Mouse (Mus musculus) hindbrain, embryonic 13.5 days (tissue): ENCODE measurements at regions not wholly inside any gene's neighbourhood (a gene's known extent, or its start where the extent isn't known, plus 50 kb on each side); places are given as distances from the start of the nearest gene placed in this dataset.

ENCODE experiments used
- ATAC-seq: fragments of 200-750 bp; cut with Nextera tagmentation; 2 replicates; pipeline ENCODE4 v1.8.0; 2017; ENCODE audit warnings: moderate TSS enrichment; ENCODE audit not compliant: low FRiP score
- H3K27ac ChIP-seq: fragments of 300-500 bp; sonication (generic); 2 replicates; pipeline ENCODE4 v1.5.1; 2015; ENCODE audit warnings: inconsistent platforms, mild to moderate bottlenecking, moderate library complexity
- H3K27me3 ChIP-seq: fragments of 300-500 bp; sonication (generic); 2 replicates; pipeline ENCODE4 v1.6.1; 2015; ENCODE audit warnings: mild to moderate bottlenecking, inconsistent platforms
- H3K36me3 ChIP-seq: fragments of 300-500 bp; sonication (generic); 2 replicates; pipeline ENCODE4 v1.6.1; 2015; ENCODE audit warnings: mild to moderate bottlenecking, inconsistent platforms
- H3K4me1 ChIP-seq: fragments of 300-500 bp; sonication (generic); replicated peaks from 2 replicates; pipeline ENCODE4 v1.6.1; 2015; ENCODE audit warnings: inconsistent platforms
- H3K4me2 ChIP-seq: fragments of 300-500 bp; sonication (generic); 2 replicates; pipeline ENCODE4 v1.6.1; 2015; ENCODE audit warnings: inconsistent platforms, mild to moderate bottlenecking, moderate library complexity
- H3K4me3 ChIP-seq: fragments of 300-500 bp; sonication (generic); 2 replicates; pipeline ENCODE4 v1.5.1; 2015; ENCODE audit warnings: mild to moderate bottlenecking, inconsistent platforms
- H3K9ac ChIP-seq: fragments of 300-500 bp; sonication (generic); 2 replicates; pipeline ENCODE4 v1.6.1; 2015; ENCODE audit warnings: mild to moderate bottlenecking, inconsistent platforms
- H3K9me3 ChIP-seq: fragments of 300-500 bp; sonication (generic); 2 replicates; pipeline ENCODE4 v1.6.1; 2016; ENCODE audit warnings: inconsistent platforms
- WGBS: fragments of 180-500 bp; shearing (Covaris S2); methylation state at CpG from one replicate; pipeline ENCODE4 v1.1.7; 2015; 5-methylcytosine and 5-hydroxymethylcytosine counted together

DNA sequence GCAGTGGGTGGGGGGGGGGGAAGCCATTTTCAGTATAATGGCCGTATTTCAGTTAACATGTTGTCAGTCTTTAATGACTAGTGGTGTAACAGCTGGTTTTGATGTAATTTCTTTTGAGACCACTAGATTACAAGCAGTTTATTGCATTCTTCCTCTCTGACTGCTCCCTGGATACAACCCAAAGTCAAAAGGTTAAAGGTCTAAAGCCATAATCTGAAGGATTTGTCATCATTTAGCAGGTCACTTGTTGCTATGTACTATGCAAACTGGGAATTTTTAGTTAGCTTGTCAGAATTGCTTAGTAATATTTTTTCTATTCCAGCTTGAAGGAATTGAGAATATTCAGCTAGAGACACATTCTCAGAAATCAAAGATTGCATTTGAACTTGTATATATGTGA, 403.4 kb downstream of the Tmem161b start:
- Histone ChIP-seq H3K4me1 (0 out of 2 replicates have a peak, but pooled peaks cover 4% of the 10 kb centered on the region), H3K9me3 (no peaks in the 10 kb centered on the region), H3K36me3 (no peaks in the 10 kb centered on the region), H3K4me3 (no peak overlapping the region), H3K9ac (no peak overlapping the region), H3K27me3 (no peaks in the 10 kb centered on the region), H3K4me2 (no peak overlapping the region), H3K27ac (no peak overlapping the region)
- ATAC-seq = no peak
- 12% methylated on average over 1 of the region's 1 CpGs for WGBS

DNA sequence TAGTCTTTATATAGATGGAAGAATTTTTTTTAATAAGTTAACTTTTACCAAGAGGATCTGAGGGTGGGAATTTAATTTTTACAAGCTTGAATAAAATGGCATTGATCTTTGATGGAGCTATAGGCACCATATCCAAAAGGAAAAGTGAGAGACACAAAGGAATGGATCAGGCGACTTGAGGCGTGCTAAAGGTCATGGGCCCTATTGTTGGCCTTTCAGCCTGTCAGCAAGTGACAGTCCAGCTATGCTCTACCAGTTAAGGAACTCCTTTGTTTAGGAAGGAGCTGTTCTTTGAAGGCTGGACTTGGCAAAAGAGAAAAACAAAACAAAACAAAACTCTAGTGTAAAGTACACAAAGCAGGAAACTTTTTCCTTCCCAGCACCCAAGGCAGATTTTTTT, 403.8 kb downstream of the Tmem161b start:
- Histone ChIP-seq H3K27me3 (no peaks in the 10 kb centered on the region), H3K9me3 (no peaks in the 10 kb centered on the region), H3K4me3 (no peak overlapping the region), H3K4me2 (no peak overlapping the region), H3K9ac (no peak overlapping the region), H3K36me3 (no peaks in the 10 kb centered on the region), H3K27ac (no peak overlapping the region), H3K4me1 (0 out of 2 replicates have a peak, but pooled peaks cover 4% of the 10 kb centered on the region)
- WGBS = 14% methylated on average over 2 of the region's 2 CpGs
- ATAC-seq = no peak

DNA sequence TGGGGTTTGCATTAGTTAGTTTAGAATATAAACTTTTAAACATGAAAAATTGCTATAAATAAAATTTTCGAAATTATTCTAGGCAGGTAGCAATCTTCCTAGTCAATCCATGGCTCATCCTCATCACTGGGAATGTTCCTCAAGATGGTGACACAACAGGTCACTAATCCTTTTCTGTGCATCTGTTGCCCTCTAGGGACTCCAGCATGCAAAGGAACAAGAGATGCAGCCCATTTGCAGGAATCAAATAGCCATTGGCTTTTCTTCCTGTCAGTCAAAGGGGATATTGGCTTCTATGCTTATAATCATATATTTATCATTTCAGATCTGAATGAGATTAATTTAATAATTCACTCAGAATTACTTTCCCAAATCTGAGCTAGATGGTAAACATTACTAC, 404.3 kb downstream of the Tmem161b start:
- H3K9me3 ChIP-seq = no peaks in the 10 kb centered on the region
- 0 out of 2 replicates have a peak, but pooled peaks cover 4% of the 10 kb centered on the region for H3K4me1 ChIP-seq
- H3K36me3 ChIP-seq = no peaks in the 10 kb centered on the region
- no peak overlapping the region for H3K4me3 ChIP-seq
- no peaks in the 10 kb centered on the region for H3K27me3 ChIP-seq
- no peak overlapping the region for H3K9ac ChIP-seq
- H3K27ac ChIP-seq = no peak overlapping the region
- ATAC-seq = no peak
- WGBS = 13% methylated on average over 1 of the region's 1 CpGs
- H3K4me2 ChIP-seq = no peak overlapping the region

DNA sequence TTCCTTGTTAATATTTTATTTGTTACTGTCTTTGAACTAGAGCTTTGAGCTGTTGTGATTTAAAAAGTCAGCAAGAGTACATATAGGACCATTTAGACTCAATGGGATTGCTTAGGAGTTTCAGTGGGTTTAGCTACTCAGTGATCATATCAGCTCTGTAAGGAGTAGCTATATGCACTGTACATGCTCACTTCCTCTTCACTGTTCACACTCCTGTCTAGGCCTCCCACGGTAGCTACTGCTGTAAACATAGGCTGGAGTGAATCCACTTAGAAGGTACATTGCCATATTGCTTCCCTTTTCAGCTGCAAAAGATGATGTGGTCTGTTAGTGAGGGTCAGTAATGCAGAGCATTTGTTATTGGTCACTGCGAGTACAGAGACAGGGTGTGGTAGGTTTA, 408.6 kb downstream of the Tmem161b start:
- 83% methylated on average over 2 of the region's 2 CpGs for WGBS

DNA sequence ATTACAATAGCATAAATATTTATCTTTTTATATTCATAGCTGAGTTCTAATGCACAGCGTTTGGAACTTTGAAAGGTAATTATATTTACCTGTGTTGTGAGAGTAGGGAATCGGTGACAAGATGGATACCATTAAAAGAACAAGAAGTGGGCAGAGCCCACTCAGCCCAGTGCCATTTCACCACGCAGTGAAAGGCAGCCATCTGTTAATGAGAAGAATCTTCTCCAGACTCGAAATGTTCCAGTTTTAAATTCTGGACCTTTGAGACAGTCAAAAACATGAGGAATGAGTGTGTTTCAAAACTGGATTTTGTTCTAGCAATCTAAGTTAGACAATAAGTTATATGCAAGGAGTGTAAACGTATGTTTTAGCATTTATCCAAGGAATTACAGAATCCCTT, 410.4 kb downstream of the Tmem161b start:
- no peaks in the 10 kb centered on the region for H3K27me3 ChIP-seq
- H3K4me2 ChIP-seq = no peak overlapping the region
- H3K4me3 ChIP-seq = no peak overlapping the region
- no peaks in the 10 kb centered on the region for H3K36me3 ChIP-seq
- no peaks in the 10 kb centered on the region for H3K4me1 ChIP-seq
- no peak overlapping the region for H3K27ac ChIP-seq
- no peak overlapping the region for H3K9ac ChIP-seq
- WGBS = 84% methylated on average over 5 of the region's 5 CpGs
- H3K9me3 ChIP-seq = no peaks in the 10 kb centered on the region
- ATAC-seq = no peak

More for the DNA sequence above, 408.6 kb downstream of the Tmem161b start:
- no peak overlapping the region for H3K27ac ChIP-seq
- no peak for ATAC-seq
- no peaks in the 10 kb centered on the region for H3K27me3 ChIP-seq
- no peak overlapping the region for H3K4me3 ChIP-seq
- H3K4me1 ChIP-seq = no peaks in the 10 kb centered on the region
- H3K4me2 ChIP-seq = no peak overlapping the region
- no peaks in the 10 kb centered on the region for H3K36me3 ChIP-seq
- H3K9me3 ChIP-seq = no peaks in the 10 kb centered on the region
- H3K9ac ChIP-seq = no peak overlapping the region

DNA sequence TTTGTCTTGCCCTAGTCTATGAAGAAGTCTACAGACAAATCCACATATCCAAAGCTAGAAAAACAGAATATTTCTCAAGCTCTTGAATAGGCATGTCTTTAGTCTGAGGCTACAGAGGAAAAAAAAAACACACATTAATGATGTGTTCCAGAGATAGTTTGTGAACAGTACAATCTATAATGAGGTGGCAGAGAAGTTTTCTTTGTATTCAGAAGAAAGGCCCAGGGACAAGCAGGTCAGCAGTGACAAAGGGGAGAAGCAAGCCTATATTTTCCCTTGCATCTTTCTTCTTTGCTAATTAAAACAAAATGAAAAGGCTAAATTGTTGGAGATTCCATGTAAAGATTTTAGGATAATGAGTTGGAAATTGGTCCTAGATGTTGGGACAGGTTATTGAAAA, 414.7 kb downstream of the Tmem161b start:
- Histone ChIP-seq H3K9me3 (no peaks in the 10 kb centered on the region), H3K36me3 (no peaks in the 10 kb centered on the region), H3K9ac (no peak overlapping the region), H3K4me2 (no peak overlapping the region), H3K4me3 (no peak overlapping the region), H3K27me3 (no peaks in the 10 kb centered on the region), H3K4me1 (peaks cover 4% of the 10 kb centered on the region; the same call in 1 of the 2 replicates), H3K27ac (no peak overlapping the region)
- no peak for ATAC-seq

DNA sequence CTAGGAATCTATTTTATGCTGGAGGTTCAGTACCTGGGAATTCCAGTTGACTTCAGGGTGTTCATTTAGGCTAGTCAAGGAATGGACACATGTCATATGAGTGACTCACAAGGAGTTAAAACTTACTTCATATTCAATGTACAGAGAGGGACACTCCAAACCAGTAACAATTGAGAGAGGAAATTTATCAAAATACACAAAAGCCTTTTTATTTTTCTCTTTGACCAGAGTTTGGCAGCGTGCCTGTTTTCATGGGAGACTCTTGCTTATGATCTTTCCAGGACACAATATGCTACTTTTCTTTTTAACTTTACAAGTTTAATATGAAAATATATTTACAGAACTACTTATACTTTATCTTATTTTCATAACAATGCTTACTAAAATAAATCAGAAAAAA, 415.5 kb downstream of the Tmem161b start:
- Histone ChIP-seq H3K36me3 (no peaks in the 10 kb centered on the region), H3K9ac (no peak overlapping the region), H3K27me3 (no peaks in the 10 kb centered on the region), H3K4me3 (no peak overlapping the region), H3K4me1 (peaks cover 4% of the 10 kb centered on the region; the same call in 1 of the 2 replicates), H3K9me3 (no peaks in the 10 kb centered on the region), H3K4me2 (no peak overlapping the region), H3K27ac (no peak overlapping the region)
- WGBS = 69% methylated on average over 1 of the region's 1 CpGs
- no peak for ATAC-seq

DNA sequence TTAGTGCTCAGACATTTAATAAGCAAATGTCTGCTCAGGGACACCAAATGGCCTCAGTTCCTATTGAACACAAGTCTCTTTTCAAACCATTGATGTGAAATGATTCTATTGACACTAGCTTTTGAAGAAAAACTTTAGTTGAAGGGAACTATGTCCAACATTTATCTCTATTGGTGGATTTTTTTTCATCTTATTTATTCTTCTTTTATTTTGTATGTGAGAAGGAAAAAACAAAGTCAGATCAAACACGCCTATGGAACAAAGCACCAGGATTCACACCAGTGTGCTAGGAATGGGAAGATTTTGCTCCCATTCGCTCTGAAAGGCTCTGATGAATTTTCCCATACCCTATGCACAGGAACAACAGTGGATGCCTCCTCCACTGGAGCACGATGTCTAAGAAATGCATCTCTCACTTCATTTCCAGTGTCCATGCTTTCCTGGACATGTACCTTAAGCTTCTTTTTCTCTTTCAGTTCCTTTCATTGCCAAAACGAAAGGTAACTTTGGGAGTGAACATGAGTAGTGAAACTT, 416.4 kb downstream of the Tmem161b start:
- H3K9me3 ChIP-seq = no peaks in the 10 kb centered on the region
- no peak for ATAC-seq
- H3K27ac ChIP-seq = no peak overlapping the region
- H3K36me3 ChIP-seq = no peaks in the 10 kb centered on the region
- WGBS = 43% methylated on average over 4 of the region's 4 CpGs
- H3K9ac ChIP-seq = no peak overlapping the region
- H3K4me1 ChIP-seq = peaks cover 4% of the 10 kb centered on the region; the same call in 1 of the 2 replicates
- H3K27me3 ChIP-seq = no peaks in the 10 kb centered on the region
- H3K4me2 ChIP-seq = no peak overlapping the region
- no peak overlapping the region for H3K4me3 ChIP-seq

DNA sequence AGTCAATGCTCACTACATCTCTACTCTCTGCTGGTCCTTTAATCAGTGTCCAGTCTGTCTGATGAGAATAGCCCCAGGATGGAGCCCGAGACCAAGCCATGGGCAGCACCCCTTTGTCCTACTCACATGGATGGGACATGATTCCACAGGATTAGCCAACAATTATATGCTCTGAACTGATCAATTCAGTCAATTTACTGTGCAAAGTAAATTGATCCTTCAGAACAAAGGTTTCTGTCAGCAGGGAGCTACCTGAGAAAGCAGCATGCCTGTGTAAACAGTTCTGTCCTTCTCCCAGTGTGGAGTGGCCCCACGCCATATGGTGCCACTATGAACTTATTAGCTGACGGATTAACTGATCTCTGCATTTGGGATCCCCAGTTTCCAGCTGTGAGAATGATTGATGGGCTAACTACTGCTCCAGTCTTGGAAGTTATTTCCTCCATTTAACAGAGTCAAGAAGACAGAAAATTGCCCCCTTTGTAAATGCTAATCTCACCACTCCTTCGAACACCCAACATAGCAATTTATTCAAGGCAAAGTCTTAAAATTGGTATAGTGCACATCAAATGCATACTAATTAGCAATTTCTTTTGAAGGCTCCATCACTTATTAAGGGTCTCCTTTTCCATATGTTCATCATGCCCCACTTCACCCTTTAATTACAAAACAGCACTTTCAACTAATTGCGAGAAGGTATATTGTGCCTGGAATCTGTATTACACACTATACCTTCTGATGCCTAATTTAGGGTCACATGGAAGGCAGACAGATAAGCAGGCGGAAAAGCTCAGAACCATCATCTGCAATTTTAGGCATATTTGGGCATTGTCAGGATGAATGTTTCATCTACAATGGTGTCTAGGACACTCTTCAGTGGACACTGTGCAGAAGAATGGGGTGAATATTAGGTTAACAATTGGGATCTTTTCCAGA, 417.3 kb downstream of the Tmem161b start:
- Histone ChIP-seq H3K9me3 (no peaks in the 10 kb centered on the region), H3K27me3 (no peaks in the 10 kb centered on the region), H3K36me3 (no peaks in the 10 kb centered on the region), H3K4me3 (no peak overlapping the region), H3K4me2 (no peak overlapping the region), H3K4me1 (peaks cover 4% of the 10 kb centered on the region; the same call in 1 of the 2 replicates), H3K27ac (no peak overlapping the region), H3K9ac (no peak overlapping the region)
- WGBS = 32% methylated on average over 6 of the region's 6 CpGs
- peak; percentile 69 for ATAC-seq

DNA sequence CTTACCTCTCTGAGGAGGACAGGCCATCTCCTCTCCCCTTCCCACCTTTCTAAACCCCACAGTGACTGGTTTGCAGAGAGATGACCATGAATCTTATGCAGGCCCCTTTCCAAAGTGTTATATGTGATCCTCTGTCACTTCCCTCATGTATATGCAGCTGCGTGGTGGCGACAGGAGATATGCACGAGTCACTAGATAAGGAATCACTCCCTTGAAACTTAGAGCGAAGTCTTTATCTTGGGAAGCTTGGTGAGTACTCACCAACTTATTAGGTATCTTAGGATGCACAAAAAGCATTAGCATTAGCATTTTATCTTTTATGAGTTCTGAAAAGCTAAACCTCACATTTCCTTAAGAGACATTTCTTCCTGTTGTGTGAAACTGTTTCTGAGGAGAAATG, 421.9 kb downstream of the Tmem161b start:
- ATAC-seq = no peak
- H3K27me3 ChIP-seq = no peaks in the 10 kb centered on the region
- 93% methylated on average over 4 of the region's 4 CpGs for WGBS
- no peaks in the 10 kb centered on the region for H3K36me3 ChIP-seq
- H3K4me1 ChIP-seq = peaks cover 3% of the 10 kb centered on the region; the same call in 1 of the 2 replicates
- no peak overlapping the region for H3K27ac ChIP-seq
- no peak overlapping the region for H3K9ac ChIP-seq
- no peaks in the 10 kb centered on the region for H3K9me3 ChIP-seq
- no peak overlapping the region for H3K4me3 ChIP-seq
- no peak overlapping the region for H3K4me2 ChIP-seq

DNA sequence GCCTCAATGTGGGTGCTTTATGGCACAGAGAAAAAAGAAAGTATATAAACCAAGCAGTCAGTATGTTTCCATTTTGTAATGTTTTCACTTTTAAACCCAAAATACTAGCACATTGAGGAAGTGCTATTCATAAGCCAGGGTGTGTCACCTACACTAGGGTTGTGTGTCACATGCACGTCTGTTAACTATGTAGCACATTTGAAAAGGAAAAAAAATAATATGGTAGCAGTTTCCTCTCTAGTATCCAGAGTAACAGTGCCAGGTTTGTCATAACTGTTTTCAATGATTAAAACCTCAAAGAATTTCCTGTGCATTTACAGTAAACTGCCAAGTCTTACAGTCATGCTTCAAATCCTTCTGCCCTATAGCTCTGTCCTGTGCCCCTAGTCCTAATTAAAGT, 424.8 kb downstream of the Tmem161b start:
- 79% methylated on average over 1 of the region's 1 CpGs for WGBS
- no peak overlapping the region for H3K4me2 ChIP-seq
- H3K36me3 ChIP-seq = no peaks in the 10 kb centered on the region
- H3K4me1 ChIP-seq = no peaks in the 10 kb centered on the region
- no peak for ATAC-seq
- no peaks in the 10 kb centered on the region for H3K27me3 ChIP-seq
- no peak overlapping the region for H3K27ac ChIP-seq
- no peak overlapping the region for H3K9ac ChIP-seq
- H3K4me3 ChIP-seq = no peak overlapping the region
- no peaks in the 10 kb centered on the region for H3K9me3 ChIP-seq

DNA sequence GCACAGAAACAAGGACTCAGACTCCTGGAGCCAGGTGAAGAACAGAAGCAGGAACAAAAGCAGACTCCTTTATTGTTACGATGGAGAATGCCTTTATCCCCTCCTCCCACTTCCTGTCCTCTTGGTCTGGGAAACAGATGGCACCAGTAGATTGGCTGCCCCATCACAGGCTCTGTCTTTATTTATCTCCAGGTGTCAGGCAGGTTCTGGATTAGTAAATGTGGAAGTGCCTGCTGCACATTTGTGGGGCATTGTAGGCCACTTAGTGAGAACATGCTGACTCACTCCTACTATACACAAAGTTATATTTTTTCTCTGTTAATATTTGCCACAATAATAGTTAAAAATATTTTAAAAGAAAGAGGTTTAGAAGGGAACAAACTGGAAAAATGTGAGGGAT, 426.0 kb downstream of the Tmem161b start:
- no peaks in the 10 kb centered on the region for H3K4me1 ChIP-seq
- H3K9me3 ChIP-seq = no peaks in the 10 kb centered on the region
- no peak overlapping the region for H3K9ac ChIP-seq
- ATAC-seq = no peak
- H3K27ac ChIP-seq = no peak overlapping the region
- no peaks in the 10 kb centered on the region for H3K36me3 ChIP-seq
- H3K4me3 ChIP-seq = no peak overlapping the region
- 64% methylated on average over 1 of the region's 1 CpGs for WGBS
- no peak overlapping the region for H3K4me2 ChIP-seq
- H3K27me3 ChIP-seq = no peaks in the 10 kb centered on the region

DNA sequence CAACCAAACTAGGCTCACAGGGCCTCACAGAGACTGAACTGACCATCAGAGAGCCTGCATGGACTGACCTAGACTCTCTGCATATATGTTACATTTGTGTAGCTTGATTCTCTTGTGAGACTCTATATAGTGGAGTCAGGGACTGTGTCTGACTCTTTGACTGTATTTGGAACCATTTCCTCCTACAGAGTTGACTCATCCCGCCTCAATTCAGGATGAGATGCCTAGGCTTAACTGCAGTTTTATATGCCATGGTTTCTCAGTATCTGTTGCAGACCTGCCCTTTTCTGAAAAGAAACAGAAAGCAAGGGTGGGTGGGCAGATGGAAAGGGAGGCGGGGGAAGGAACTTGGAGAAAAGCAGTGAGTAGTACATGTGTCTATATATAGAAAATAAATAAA, 441.9 kb downstream of the Tmem161b start:
- Histone ChIP-seq H3K27me3 (no peaks in the 10 kb centered on the region), H3K36me3 (no peaks in the 10 kb centered on the region), H3K4me3 (no peak overlapping the region), H3K27ac (no peak overlapping the region), H3K9me3 (no peaks in the 10 kb centered on the region), H3K4me1 (no peaks in the 10 kb centered on the region), H3K4me2 (no peak overlapping the region), H3K9ac (no peak overlapping the region)
- 92% methylated on average over 2 of the region's 2 CpGs for WGBS
- ATAC-seq = no peak
